Mouse (Mus musculus): ENCODE measurements around the gene Sh3bgrl2. TPM values are rescaled to one million over a fixed set of nuclear protein-coding genes. Genes with fewer than 3 reads are reported as not detected.
"Not testable (repeated sequence)": the region's sequence is repeated elsewhere in the genome, so short reads cannot be mapped to it uniquely, and the experiment has no call there.

Sh3bgrl2 gene
- 10.6 and 13.2 TPM in 2 replicates for total RNA-seq (2014; rRNA removed)
- 6.3 TPM in 2 replicates for polyA plus RNA-seq (2015; fragmentation: Nextera tagmentation; extraction: Ambion mirVana)

GRCm38 (mm10) chr9:83547830-83548689, at the start of gene Sh3bgrl2:
Sh3bgrl2 (plus strand) TSS chr9:83548327.
- no peaks in the 10 kb centered on the region; the same call in 1 of the 2 replicates for H3K36me3 ChIP-seq (ENCODE audit: insufficient read depth, low read length)
- H3K27ac ChIP-seq (ENCODE audit: low read depth, low read length): 0 out of 2 replicates have a peak within 1 kb of the TSS, but pooled peaks have one; percentile 1
- TF ChIP-seq CTCF (IDR thresholded peaks at IDR 0.05): no peak
- H3K27me3 ChIP-seq (ENCODE audit: insufficient read depth, low read length): no peaks in the 10 kb centered on the region
- ATAC-seq (ENCODE audit: low FRiP score) (peak; percentile 91), DNase-seq (ENCODE audit: low spot score) (peak; percentile 90)
- H3K9ac ChIP-seq (replicated peaks; ENCODE audit: low read length, poor library complexity, severe bottlenecking): peak within 1 kb of the TSS; percentile 59
- H3K9me3 ChIP-seq (ENCODE audit: low read length): no peaks in the 10 kb centered on the region
- H3K4me3 ChIP-seq (ENCODE audit: low read depth, low read length): peak within 1 kb of the TSS; percentile 52
- H3K4me1 ChIP-seq (ENCODE audit: insufficient read depth, low read length): 0 out of 2 replicates have a peak, but pooled peaks cover 3% of the 10 kb centered on the region
- peak within 1 kb of the TSS; percentile 58 for H3K4me2 ChIP-seq (ENCODE audit: low read depth, low read length, poor library complexity, severe bottlenecking)
- 2% methylated on average over 73 of the region's 76 CpGs for whole genome bisulfite sequencing

- ATAC-seq (ENCODE audit: low FRiP score): peak; percentile 29; the same call in 1 of the 2 replicates
- WGBS: 36% methylated on average over 5 of the region's 5 CpGs
- peak overlapping the region; percentile 51; the same call in 1 of the 2 replicates for H3K27ac ChIP-seq (ENCODE audit: low read depth, low read length)
- not testable (repeated sequence) for H3K4me1 ChIP-seq (ENCODE audit: insufficient read depth, low read length); DNase-seq (ENCODE audit: low spot score); H3K4me2 ChIP-seq (ENCODE audit: low read depth, low read length, poor library complexity, severe bottlenecking); H3K27me3 ChIP-seq (ENCODE audit: insufficient read depth, low read length); H3K36me3 ChIP-seq (ENCODE audit: insufficient read depth, low read length); H3K9ac ChIP-seq (replicated peaks; ENCODE audit: low read length, poor library complexity, severe bottlenecking); H3K9me3 ChIP-seq (ENCODE audit: low read length); H3K4me3 ChIP-seq (ENCODE audit: low read depth, low read length)
Observed at GRCm38 (mm10) chr9:83519081-83519480, 29.0 kb upstream of the Sh3bgrl2 start.

GRCm38 (mm10) chr9:83519510-83520155, 28.5 kb upstream of the Sh3bgrl2 start:
- WGBS: 24% methylated on average over 6 of the region's 6 CpGs
- Histone ChIP-seq H3K27me3 (ENCODE audit: insufficient read depth, low read length) (no peaks in the 10 kb centered on the region), H3K9ac (replicated peaks; ENCODE audit: low read length, poor library complexity, severe bottlenecking) (no peak overlapping the region), H3K9me3 (ENCODE audit: low read length) (no peaks in the 10 kb centered on the region), H3K27ac (ENCODE audit: low read depth, low read length) (peak overlapping the region; percentile 57), H3K4me1 (ENCODE audit: insufficient read depth, low read length) (no peaks in the 10 kb centered on the region), H3K4me3 (ENCODE audit: low read depth, low read length) (no peak overlapping the region), H3K4me2 (ENCODE audit: low read depth, low read length, poor library complexity, severe bottlenecking) (no peak overlapping the region), H3K36me3 (ENCODE audit: insufficient read depth, low read length) (no peaks in the 10 kb centered on the region)
- no peak for TF ChIP-seq CTCF (IDR thresholded peaks at IDR 0.05)
- DNase-seq (ENCODE audit: low spot score) (peak; percentile 50), ATAC-seq (ENCODE audit: low FRiP score) (peak; percentile 90)

- ATAC-seq (ENCODE audit: low FRiP score): no peak
- 0 out of 2 replicates have a peak, but pooled peaks cover 3% of the 10 kb centered on the region for H3K4me1 ChIP-seq (ENCODE audit: insufficient read depth, low read length)
- 90% methylated on average over 7 of the region's 7 CpGs for WGBS
Observed at GRCm38 (mm10) chr9:83527341-83528060, 20.6 kb upstream of the Sh3bgrl2 start.

GRCm38 (mm10) chr9:83533044-83533769, 14.9 kb upstream of the Sh3bgrl2 start:
- TF ChIP-seq CTCF (IDR thresholded peaks at IDR 0.05): no peak
- H3K4me1 ChIP-seq (ENCODE audit: insufficient read depth, low read length): peaks cover 3% of the 10 kb centered on the region; the same call in 1 of the 2 replicates
- H3K4me2 ChIP-seq (ENCODE audit: low read depth, low read length, poor library complexity, severe bottlenecking): no peak overlapping the region
- H3K27ac ChIP-seq (ENCODE audit: low read depth, low read length): no peak overlapping the region
- no peak for ATAC-seq (ENCODE audit: low FRiP score)
- no peak overlapping the region for H3K4me3 ChIP-seq (ENCODE audit: low read depth, low read length)
- H3K27me3 ChIP-seq (ENCODE audit: insufficient read depth, low read length): no peaks in the 10 kb centered on the region
- DNase-seq (ENCODE audit: low spot score): no peak
- WGBS: 82% methylated on average over 5 of the region's 5 CpGs
- no peaks in the 10 kb centered on the region for H3K36me3 ChIP-seq (ENCODE audit: insufficient read depth, low read length)
- no peak overlapping the region for H3K9ac ChIP-seq (replicated peaks; ENCODE audit: low read length, poor library complexity, severe bottlenecking)
- H3K9me3 ChIP-seq (ENCODE audit: low read length): no peaks in the 10 kb centered on the region

More at GRCm38 (mm10) chr9:83527341-83528060, 20.6 kb upstream of the Sh3bgrl2 start:
- H3K27me3 ChIP-seq (ENCODE audit: insufficient read depth, low read length): no peaks in the 10 kb centered on the region
- no peak overlapping the region for H3K27ac ChIP-seq (ENCODE audit: low read depth, low read length)
- H3K9ac ChIP-seq (replicated peaks; ENCODE audit: low read length, poor library complexity, severe bottlenecking): no peak overlapping the region
- H3K4me3 ChIP-seq (ENCODE audit: low read depth, low read length): no peak overlapping the region
- TF ChIP-seq CTCF (IDR thresholded peaks at IDR 0.05): no peak
- no peak overlapping the region for H3K4me2 ChIP-seq (ENCODE audit: low read depth, low read length, poor library complexity, severe bottlenecking)
- no peak for DNase-seq (ENCODE audit: low spot score)
- H3K9me3 ChIP-seq (ENCODE audit: low read length): no peaks in the 10 kb centered on the region
- no peaks in the 10 kb centered on the region for H3K36me3 ChIP-seq (ENCODE audit: insufficient read depth, low read length)

All from midbrain, postnatal 0 days (tissue).